Mouse (Mus musculus) granulocyte monocyte progenitor cell, adult 5-6 weeks (primary cell): ENCODE data around the gene Scrn3. TPM values are rescaled to one million over a fixed set of nuclear protein-coding genes. Genes with fewer than 3 reads are reported as not detected.

Source experiments
- ATAC-seq: replicated peaks from 2 replicates; pipeline ENCODE4 v1.8.0; 2016; ENCODE audit warnings: mild to moderate bottlenecking, moderate TSS enrichment, inconsistent platforms; ENCODE audit not compliant: poor library complexity, severe bottlenecking
- total RNA-seq, 2 experiments: library from RNA; stranded (forward) in 1 of 2; stranded (reverse) in 1 of 2; fragments of 200-712, 200-1000 nt in 1 of 2; fragments of >200 nt in 1 of 2; fragmentation: Nextera tagmentation in 1 of 2; gene quantifications; 2 replicates each; pipeline ENCODE4 v1.2.3; 2014 to 2017

Scrn3 gene
- total RNA-seq, 2 experiments from 2014 or later: 5.5 to 9.0 TPM

- no peak for ATAC-seq
Measured at GRCm38 (mm10) chr2:73274119-73274920, 38.1 kb upstream of the Scrn3 start.

GRCm38 (mm10) chr2:73275261-73276040, 37.0 kb upstream of the Scrn3 start:
- ATAC-seq: no peak

- ATAC-seq: no peak
Measured at GRCm38 (mm10) chr2:73276141-73276571, 36.2 kb upstream of the Scrn3 start.

GRCm38 (mm10) chr2:73277021-73277708, 35.2 kb upstream of the Scrn3 start:
- no peak for ATAC-seq

GRCm38 (mm10) chr2:73277709-73278075, 34.7 kb upstream of the Scrn3 start:
- ATAC-seq: no peak

GRCm38 (mm10) chr2:73278131-73278854, 34.1 kb upstream of the Scrn3 start:
- peak; percentile 77 for ATAC-seq

- peak; percentile 10; the same call in 1 of the 2 replicates for ATAC-seq
Measured at GRCm38 (mm10) chr2:73278869-73279268, 33.5 kb upstream of the Scrn3 start.

- ATAC-seq: no peak; the same call in 1 of the 2 replicates
Measured at GRCm38 (mm10) chr2:73279271-73280038, 32.9 kb upstream of the Scrn3 start.

GRCm38 (mm10) chr2:73280356-73281047, 31.9 kb upstream of the Scrn3 start:
- no peak for ATAC-seq

GRCm38 (mm10) chr2:73281048-73281661, 31.2 kb upstream of the Scrn3 start:
- ATAC-seq: 0 out of 2 replicates have a peak, but pooled peaks have one; percentile 8

GRCm38 (mm10) chr2:73281707-73282106, 30.7 kb upstream of the Scrn3 start:
- no peak for ATAC-seq

- ATAC-seq: 0 out of 2 replicates have a peak, but pooled peaks have one; percentile 33
Measured at GRCm38 (mm10) chr2:73285630-73286029, 26.8 kb upstream of the Scrn3 start.

- no peak for ATAC-seq
Measured at GRCm38 (mm10) chr2:73291130-73291529, 21.3 kb upstream of the Scrn3 start.

- ATAC-seq: no peak
Measured at GRCm38 (mm10) chr2:73295023-73295422, 17.4 kb upstream of the Scrn3 start.

- ATAC-seq: no peak
Measured at GRCm38 (mm10) chr2:73298154-73298553, 14.2 kb upstream of the Scrn3 start.

GRCm38 (mm10) chr2:73298841-73299240, 13.6 kb upstream of the Scrn3 start:
- ATAC-seq: no peak

GRCm38 (mm10) chr2:73301979-73302378, 10.4 kb upstream of the Scrn3 start:
- ATAC-seq: no peak

- ATAC-seq: no peak
Measured at GRCm38 (mm10) chr2:73302722-73303121, 9.7 kb upstream of the Scrn3 start.
